Mouse (Mus musculus): Measurements from ENCODE around the gene Cul1. TPM values are rescaled to one million over a fixed set of nuclear protein-coding genes. Genes with fewer than 3 reads are reported as not detected.

Cul1 gene
- polyA plus RNA-seq, 1 experiment from 2014 or later = 187 TPM

DNA sequence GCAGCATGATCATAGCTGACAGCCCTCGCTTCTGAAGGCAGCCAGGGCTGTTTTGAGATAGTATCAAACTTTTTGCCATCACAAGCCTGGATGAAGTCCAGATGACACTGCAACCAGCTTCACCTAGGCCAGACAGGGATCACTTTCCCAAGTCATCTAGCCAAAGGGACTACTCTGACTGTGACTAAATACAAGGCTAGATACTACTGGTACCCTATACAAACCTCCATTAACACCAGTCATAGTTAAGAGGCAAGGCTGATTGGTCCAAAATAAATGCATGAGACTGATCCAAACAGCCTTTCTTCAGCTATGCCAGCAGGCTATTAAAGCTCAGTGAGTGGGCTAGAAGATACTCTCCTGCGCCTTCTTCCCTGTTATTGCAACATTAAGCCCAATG, 119.7 kb downstream of the Cul1 start:
- Histone ChIP-seq H3K4me3 (no peak overlapping the region), H3K9me3 (no peaks in the 10 kb centered on the region), H3K27ac (replicated peaks) (no peak overlapping the region), H3K36me3 (replicated peaks) (peaks cover 88% of the 10 kb centered on the region), H3K27me3 (replicated peaks; ENCODE audit: low read depth, poor library complexity, severe bottlenecking) (no peaks in the 10 kb centered on the region), H3K4me1 (no peaks in the 10 kb centered on the region)
- no peak for DNase-seq (ENCODE audit: low spot score)
- 90% methylated on average over 2 of the region's 2 CpGs for WGBS

Other genes with a start within 250 kb of the Cul1 start
- 173 and 174 TPM in 2 replicates for gene Ezh2, start 141.9 kb downstream of the Cul1 start, polyA plus RNA-seq (2016; fragmentation: Nextera tagmentation; extraction: Ambion mirVana)

Measured in embryonic facial prominence, embryonic 10.5 days (tissue).